Mouse (Mus musculus): ENCODE data around the gene Akirin2.

Akirin2 gene

DNA sequence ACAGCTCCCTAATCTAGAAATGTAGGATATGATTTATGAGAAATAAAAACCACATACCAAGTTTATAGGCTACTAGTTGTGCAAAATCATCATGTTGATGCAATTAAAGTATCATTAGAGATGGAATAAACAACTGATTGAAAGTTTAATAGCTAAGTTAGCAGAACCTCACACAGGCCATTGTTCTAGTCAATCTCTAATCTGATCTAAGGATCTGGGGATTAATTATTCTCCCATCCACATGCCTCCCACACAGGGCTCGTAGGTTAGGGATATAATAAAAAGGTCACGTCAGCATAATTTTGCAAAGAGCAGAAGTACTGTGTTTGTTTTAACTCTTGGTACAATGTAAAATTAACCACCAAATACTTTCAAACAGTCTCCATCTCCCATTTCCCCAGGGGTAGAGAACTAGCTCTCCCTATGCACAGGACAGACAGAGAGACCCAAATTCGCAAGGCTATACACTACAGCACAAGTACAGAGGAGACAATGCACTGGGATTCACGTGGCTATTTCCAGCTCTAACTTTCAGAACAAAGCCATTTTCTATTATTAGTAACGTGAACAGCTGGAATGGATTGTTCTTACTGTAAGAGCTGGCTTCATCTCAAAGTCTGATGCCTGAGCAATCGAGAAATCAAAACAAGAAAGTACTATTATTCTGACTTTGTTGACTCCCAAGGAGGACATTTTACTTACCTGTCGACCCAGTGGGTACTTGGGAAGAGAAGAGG, 34.3 kb downstream of the Akirin2 start:
- no peak for DNase-seq

GRCm38 (mm10) chr4:34603123-34603522, 52.4 kb downstream of the Akirin2 start:
- no peak for DNase-seq

- no peak for DNase-seq
Measured at GRCm38 (mm10) chr4:34606658-34607057, 55.9 kb downstream of the Akirin2 start.

DNA sequence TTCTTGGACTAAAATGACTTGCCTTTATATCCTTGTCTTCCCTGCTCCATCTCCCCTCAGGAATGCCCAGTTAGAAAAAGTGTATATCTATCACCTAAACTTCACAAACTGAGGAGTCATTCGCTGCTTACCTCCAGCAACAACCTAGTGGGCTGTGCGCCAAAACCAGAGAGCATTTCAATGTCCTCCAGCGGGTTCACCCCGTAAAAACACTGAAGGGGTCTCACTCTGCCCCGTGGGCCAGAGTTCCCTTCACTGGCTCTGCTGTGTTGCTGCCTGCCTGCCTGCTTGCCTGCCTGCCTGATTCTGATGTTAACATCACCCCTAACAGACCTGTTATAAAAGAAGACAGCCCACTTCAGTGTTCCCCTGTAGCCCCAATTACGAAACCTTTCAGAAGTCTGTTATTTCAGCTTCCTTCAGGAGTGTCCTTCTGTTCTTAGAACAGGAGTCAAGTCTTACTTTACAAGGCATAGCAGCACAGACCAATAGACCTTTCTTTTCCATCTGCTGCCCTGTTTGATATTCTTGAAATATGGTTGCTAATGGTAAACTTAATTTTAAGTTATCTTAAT, 62.9 kb downstream of the Akirin2 start:
- peak; percentile 12 to 18 for DNase-seq

GRCm38 (mm10) chr4:34614630-34615094, 63.9 kb downstream of the Akirin2 start, which contains the start of the genes Orc3 and Rars2:
Gene Orc3, minus strand, starts transcription at chr4:34614944.
Gene Rars2, plus strand, starts transcription at chr4:34614957.
- peak; percentile 91 to 95 for DNase-seq

GRCm38 (mm10) chr4:34615303-34615702, 64.6 kb downstream of the Akirin2 start:
- DNase-seq, result peak; percentile 16 to 45

DNA sequence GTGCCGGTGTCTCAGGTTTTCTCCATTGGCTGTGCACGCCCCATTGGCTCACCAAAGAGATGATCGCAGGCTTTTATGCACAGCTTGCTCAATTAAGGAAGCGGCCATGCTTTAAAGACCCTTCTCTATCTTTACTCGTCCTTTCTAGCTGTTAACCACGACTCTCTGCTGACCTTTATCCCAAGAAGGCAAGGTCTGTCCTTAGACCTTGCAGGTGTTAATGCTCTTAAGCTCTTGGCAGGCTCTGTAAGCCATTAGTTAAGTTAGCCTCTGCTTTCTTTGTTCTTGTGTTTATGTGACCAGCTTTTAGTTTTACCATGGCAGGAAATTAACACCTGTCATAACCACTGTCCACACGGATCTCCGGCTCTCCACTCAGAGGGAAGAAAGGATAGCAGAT, 65.4 kb downstream of the Akirin2 start:
- DNase-seq, result no peak
